Mouse (Mus musculus) hindbrain, embryonic 14.5 days (tissue): ENCODE measurements around the gene Nfib. TPM values are rescaled to one million over a fixed set of nuclear protein-coding genes. Genes with fewer than 3 reads are reported as not detected.
A peak's percentile ranks its signal among the peaks of the same experiment; 100 is the strongest.

Experiments
- ATAC-seq: fragments of 200-750 bp; cut with Nextera tagmentation; 2 replicates; pipeline ENCODE4 v1.8.0; 2017; ENCODE audit warnings: moderate number of reproducible peaks, mild to moderate bottlenecking, moderate TSS enrichment, moderate library complexity; ENCODE audit not compliant: low FRiP score
- DNase-seq: peaks from one replicate; pipeline ENCODE4 v3.0.0-alpha.2; 2015; ENCODE audit warnings: low spot score
- H3K27ac ChIP-seq: fragments of 300-500 bp; sonication (generic); 2 replicates; pipeline ENCODE4 v1.5.1; 2014; ENCODE audit warnings: mild to moderate bottlenecking, moderate library complexity
- H3K27me3 ChIP-seq: fragments of 300-500 bp; sonication (generic); 2 replicates; pipeline ENCODE4 v1.6.1; 2014; ENCODE audit warnings: mild to moderate bottlenecking, low read length, mixed read lengths; ENCODE audit not compliant: control insufficient read depth, insufficient read depth
- H3K36me3 ChIP-seq: fragments of 300-500 bp; sonication (generic); replicated peaks from 2 replicates; pipeline ENCODE4 v1.6.1; 2014; ENCODE audit not compliant: control insufficient read depth, insufficient read depth
- H3K4me1 ChIP-seq: fragments of 300-500 bp; sonication (generic); replicated peaks from 2 replicates; pipeline ENCODE4 v1.6.1; 2014; ENCODE audit warnings: antibody characterized with exemption, low read length, mixed read lengths; ENCODE audit not compliant: control insufficient read depth, insufficient read depth
- H3K4me2 ChIP-seq: fragments of 300-500 bp; sonication (generic); replicated peaks from 2 replicates; pipeline ENCODE4 v1.6.1; 2014; ENCODE audit warnings: mild to moderate bottlenecking, moderate library complexity
- H3K4me3 ChIP-seq: fragments of 300-500 bp; sonication (generic); replicated peaks from 2 replicates; pipeline ENCODE4 v1.5.1; 2014; ENCODE audit warnings: mild to moderate bottlenecking, low read length
- H3K9ac ChIP-seq: fragments of 300-500 bp; sonication (generic); 2 replicates; pipeline ENCODE4 v1.6.1; 2014
- H3K9me3 ChIP-seq: fragments of 300-500 bp; sonication (generic); 2 replicates; pipeline ENCODE4 v1.6.1; 2016; ENCODE audit warnings: low read length; ENCODE audit not compliant: control insufficient read depth
- WGBS: fragments of 180-500 bp; shearing (Covaris S2); extraction: QIAGEN DNeasy Blood & Tissue Kit; methylation state at CpG from one replicate; pipeline ENCODE4 v1.1.7; 2014; 5-methylcytosine and 5-hydroxymethylcytosine counted together
- polyA plus RNA-seq: library from polyadenylated mRNA; unstranded; fragments of >200 nt; fragmentation: Nextera tagmentation; extraction: Ambion mirVana; gene quantifications from 2 replicates; pipeline ENCODE4 v1.2.1, GENCODE M21; 2014

Nfib gene
- polyA plus RNA-seq, 1 experiment from 2014 or later: 90.8 TPM

DNA sequence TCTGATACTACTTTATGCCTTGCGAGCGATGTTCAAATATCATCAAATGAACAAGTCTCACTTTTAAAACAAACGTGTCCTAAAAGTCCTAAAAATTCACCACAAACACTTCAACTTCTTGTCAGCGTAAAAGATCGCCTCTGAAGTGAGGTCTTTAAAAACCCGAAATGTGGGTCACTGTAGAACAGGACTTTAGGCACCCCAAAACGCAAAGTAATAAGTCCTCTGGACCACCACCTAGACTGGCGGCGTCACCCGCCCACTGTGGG lies 201.6 kb downstream of the Nfib start:
- 3% methylated on average over 10 of the region's 10 CpGs for WGBS
- Histone ChIP-seq H3K27me3 (0 out of 2 replicates have a peak, but pooled peaks cover 11% of the 10 kb centered on the region), H3K36me3 (no peaks in the 10 kb centered on the region), H3K4me2 (peak overlapping the region; percentile 82), H3K4me1 (no peaks in the 10 kb centered on the region), H3K9me3 (no peaks in the 10 kb centered on the region), H3K9ac (peak overlapping the region; percentile 97), H3K4me3 (peak overlapping the region; percentile 71), H3K27ac (peak overlapping the region; percentile 96)
- no peak for ATAC-seq
- DNase-seq: peak; percentile 34

DNA sequence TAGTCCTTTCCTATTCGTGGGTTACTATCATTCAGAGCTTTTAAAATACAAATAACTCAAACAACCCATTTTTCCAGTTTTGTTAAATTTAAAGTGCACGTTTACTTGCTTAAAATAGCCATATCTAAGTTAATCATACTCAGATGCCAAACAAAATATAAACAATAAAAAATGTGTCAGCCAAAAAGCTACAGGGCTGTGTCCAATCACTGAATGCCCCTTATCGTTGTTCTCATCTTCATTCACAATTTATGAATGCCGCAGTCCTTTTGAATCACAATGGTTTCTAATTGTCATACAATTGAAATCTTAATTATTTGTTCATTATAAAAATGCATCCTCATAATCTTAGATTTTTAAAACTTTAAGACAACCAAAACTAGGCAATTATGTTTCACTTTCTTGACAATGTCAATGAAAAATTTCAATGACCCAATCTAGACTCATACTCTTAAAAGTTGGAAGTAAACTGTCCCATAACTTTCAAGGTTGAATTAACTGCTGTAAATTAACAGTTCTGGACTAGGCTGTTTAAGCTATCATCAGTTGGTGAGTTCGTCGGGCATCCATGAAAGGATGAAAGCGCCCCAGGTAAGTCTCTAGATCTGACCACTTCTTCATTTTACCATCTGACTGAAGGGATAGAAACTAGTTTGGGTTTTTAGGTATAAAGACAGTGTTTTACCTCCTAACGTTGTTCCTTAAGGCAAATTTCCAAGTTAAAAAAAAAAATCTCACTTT lies 202.1 kb downstream of the Nfib start:
- ATAC-seq (no peak), DNase-seq (peak; percentile 33)
- no peaks in the 10 kb centered on the region for H3K4me1 ChIP-seq
- H3K9ac ChIP-seq: peak overlapping the region; percentile 97
- 0 out of 2 replicates have a peak, but pooled peaks cover 11% of the 10 kb centered on the region for H3K27me3 ChIP-seq
- peaks cover 1% of the 10 kb centered on the region; the same call in 1 of the 2 replicates for H3K36me3 ChIP-seq
- H3K9me3 ChIP-seq: no peaks in the 10 kb centered on the region
- peak overlapping the region; percentile 82 for H3K4me2 ChIP-seq
- peak overlapping the region; percentile 96 for H3K27ac ChIP-seq
- 20% methylated on average over 8 of the region's 8 CpGs for WGBS
- peak overlapping the region; percentile 71 for H3K4me3 ChIP-seq

DNA sequence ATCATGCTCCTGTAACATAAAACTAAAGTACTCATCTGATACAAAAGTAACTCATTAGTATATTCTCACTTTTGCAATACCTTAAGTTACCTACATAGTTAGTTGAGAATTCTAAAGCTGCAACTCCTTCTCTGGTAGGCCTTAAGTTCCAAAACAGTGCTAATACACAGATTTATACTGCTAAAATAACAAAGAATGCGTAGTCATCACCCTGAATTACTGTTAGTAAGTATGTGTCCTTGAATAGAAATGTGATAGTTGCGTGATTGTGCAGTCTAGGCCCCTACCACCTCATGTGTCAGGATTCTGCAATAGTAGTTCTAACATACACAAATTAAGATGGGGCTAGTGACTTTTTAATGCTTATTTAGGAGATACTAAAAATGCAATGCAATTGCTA lies 202.9 kb downstream of the Nfib start:
- peak overlapping the region; percentile 97 for H3K9ac ChIP-seq
- H3K27ac ChIP-seq: peak overlapping the region; percentile 96
- DNase-seq: no peak

DNA sequence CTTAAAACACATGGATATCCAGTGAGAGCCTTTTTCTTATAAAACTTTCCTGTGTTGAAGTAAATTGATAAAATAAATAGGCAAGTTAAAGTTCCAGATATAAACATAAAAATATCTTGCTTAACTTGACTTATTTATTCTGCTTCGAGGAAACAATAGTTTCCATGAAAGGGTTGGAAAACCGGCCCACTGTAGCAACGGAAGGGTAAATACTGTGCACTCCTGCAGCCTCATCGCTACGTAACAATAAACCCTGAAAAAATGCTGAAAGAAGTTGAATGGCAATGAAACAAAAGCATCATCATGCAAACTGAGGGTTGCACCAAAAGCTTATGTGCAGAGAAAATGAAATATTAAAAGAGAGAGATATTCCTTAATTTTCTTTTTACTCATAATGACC lies 203.5 kb downstream of the Nfib start:
- ATAC-seq (no peak), DNase-seq (no peak)
- Histone ChIP-seq H3K4me2 (peak overlapping the region; percentile 82), H3K9ac (peak overlapping the region; percentile 97), H3K27me3 (0 out of 2 replicates have a peak, but pooled peaks cover 11% of the 10 kb centered on the region), H3K36me3 (peaks cover 10% of the 10 kb centered on the region; the same call in 1 of the 2 replicates), H3K4me3 (peak overlapping the region; percentile 71), H3K27ac (peak overlapping the region; percentile 53; the same call in 1 of the 2 replicates), H3K4me1 (no peaks in the 10 kb centered on the region), H3K9me3 (no peaks in the 10 kb centered on the region)
- 32% methylated on average over 5 of the region's 5 CpGs for WGBS

More for the DNA sequence above, 202.9 kb downstream of the Nfib start:
- Histone ChIP-seq H3K9me3 (no peaks in the 10 kb centered on the region), H3K36me3 (peaks cover 9% of the 10 kb centered on the region; the same call in 1 of the 2 replicates), H3K4me3 (peak overlapping the region; percentile 71), H3K4me1 (no peaks in the 10 kb centered on the region), H3K4me2 (peak overlapping the region; percentile 82), H3K27me3 (0 out of 2 replicates have a peak, but pooled peaks cover 11% of the 10 kb centered on the region)
- whole genome bisulfite sequencing: 55% methylated on average over 2 of the region's 2 CpGs
- no peak for ATAC-seq

DNA sequence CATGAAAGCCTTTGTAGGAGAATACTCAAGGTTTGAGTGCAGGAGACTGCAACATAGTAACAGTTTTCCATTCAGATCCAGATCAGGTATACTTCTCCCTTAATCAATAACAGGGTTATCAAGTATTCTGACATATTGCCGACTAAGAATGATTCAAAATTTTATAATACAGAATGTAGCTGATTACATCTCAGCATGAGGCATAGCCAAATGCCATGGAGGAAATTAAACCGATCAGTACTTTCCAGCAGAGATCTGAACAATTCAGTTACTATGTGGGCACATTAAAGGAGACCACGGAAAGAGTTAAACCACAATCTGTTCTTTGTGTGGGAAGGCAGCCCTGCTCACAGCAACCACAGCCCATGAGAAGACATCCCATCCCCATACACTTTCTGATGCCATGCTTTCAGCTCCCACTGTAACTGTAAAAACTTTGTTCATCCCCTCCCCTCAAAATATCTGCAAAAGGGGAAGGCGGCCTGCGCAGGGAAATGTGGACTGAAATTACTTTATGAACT lies 204.9 kb downstream of the Nfib start:
- Histone ChIP-seq H3K27me3 (0 out of 2 replicates have a peak, but pooled peaks cover 11% of the 10 kb centered on the region), H3K4me1 (no peaks in the 10 kb centered on the region), H3K27ac (peak overlapping the region; percentile 74), H3K9ac (peak overlapping the region; percentile 97), H3K4me3 (peak overlapping the region; percentile 71), H3K36me3 (peaks cover 13% of the 10 kb centered on the region; the same call in 1 of the 2 replicates), H3K4me2 (peak overlapping the region; percentile 82), H3K9me3 (no peaks in the 10 kb centered on the region)
- 51% methylated on average over 5 of the region's 5 CpGs for WGBS
- DNase-seq: no peak
- ATAC-seq: no peak

DNA sequence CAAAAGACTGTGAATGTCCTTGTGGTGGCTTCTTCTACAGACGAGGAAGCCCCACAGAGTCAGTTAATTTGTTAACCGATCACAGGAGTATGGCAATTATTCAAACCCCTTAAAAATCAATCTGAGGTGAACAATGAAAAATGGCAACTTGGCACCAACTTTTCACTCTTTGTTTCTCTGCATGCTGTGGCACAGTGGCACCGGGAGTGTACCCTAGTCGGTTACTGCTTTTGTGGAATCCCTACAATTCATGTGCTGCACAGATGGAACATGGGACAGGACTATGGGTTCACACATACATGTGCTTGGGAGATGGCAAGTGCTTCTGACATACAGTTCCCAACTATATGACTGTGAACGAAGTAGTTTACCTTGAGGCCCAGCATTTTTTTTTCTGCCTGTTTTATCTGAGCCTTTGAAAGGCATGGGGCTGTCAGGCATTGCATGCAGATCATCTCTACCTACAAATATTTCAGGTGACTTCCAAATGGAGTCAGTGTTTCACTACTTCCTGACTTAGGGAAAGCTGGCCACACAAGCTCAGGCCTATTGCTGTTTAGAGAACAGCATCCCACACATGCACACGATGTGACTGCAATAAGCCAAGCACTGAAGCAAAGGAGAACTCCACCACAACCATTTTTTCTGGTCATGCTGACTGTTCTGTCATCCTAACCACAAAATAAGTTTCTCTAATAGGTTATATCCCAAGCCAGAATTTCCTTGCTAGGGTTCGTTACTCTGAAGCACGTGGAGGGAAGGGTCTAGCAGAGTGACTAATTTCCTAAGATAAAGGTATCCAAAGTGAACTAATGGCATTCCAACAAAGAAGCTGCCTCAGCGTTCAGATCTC lies 205.6 kb downstream of the Nfib start:
- 0 out of 2 replicates have a peak, but pooled peaks cover 11% of the 10 kb centered on the region for H3K27me3 ChIP-seq
- H3K9me3 ChIP-seq: no peaks in the 10 kb centered on the region
- peak overlapping the region; percentile 82 for H3K4me2 ChIP-seq
- WGBS: 42% methylated on average over 9 of the region's 9 CpGs
- H3K9ac ChIP-seq: peak overlapping the region; percentile 97
- peak overlapping the region; percentile 74 for H3K27ac ChIP-seq
- peak overlapping the region; percentile 71 for H3K4me3 ChIP-seq
- no peak for ATAC-seq
- no peak for DNase-seq
- H3K36me3 ChIP-seq: peaks cover 13% of the 10 kb centered on the region; the same call in 1 of the 2 replicates
- no peaks in the 10 kb centered on the region for H3K4me1 ChIP-seq

DNA sequence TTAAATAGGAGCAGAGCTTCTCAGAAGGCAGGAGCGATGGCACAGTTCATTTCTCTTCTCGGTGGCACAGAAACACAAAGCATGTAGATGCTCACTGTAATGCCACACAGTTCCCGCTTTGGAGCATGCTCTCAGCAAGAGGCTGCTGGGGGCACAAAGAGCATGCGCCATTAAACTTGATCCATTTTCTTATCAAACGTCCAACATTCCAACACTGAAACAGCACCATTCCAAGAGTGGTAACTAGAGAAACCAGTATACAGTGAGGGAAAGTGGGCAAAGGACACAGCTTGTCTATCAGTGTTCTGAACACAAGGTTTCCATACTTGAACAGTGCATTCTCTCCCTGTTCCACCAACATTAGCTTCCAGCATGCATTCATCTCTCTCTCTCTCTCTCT lies 206.3 kb downstream of the Nfib start:
- no peak for DNase-seq
- ATAC-seq: peak; percentile 25; the same call in 1 of the 2 replicates
- Histone ChIP-seq H3K27ac (peak overlapping the region; percentile 74), H3K27me3 (0 out of 2 replicates have a peak, but pooled peaks cover 11% of the 10 kb centered on the region), H3K9ac (peak overlapping the region; percentile 97), H3K4me1 (0 out of 2 replicates have a peak, but pooled peaks cover under 1% of the 10 kb centered on the region), H3K9me3 (no peaks in the 10 kb centered on the region), H3K4me2 (peak overlapping the region; percentile 82), H3K36me3 (peaks cover 13% of the 10 kb centered on the region; the same call in 1 of the 2 replicates), H3K4me3 (peak overlapping the region; percentile 71)
- WGBS: 44% methylated on average over 5 of the region's 5 CpGs

DNA sequence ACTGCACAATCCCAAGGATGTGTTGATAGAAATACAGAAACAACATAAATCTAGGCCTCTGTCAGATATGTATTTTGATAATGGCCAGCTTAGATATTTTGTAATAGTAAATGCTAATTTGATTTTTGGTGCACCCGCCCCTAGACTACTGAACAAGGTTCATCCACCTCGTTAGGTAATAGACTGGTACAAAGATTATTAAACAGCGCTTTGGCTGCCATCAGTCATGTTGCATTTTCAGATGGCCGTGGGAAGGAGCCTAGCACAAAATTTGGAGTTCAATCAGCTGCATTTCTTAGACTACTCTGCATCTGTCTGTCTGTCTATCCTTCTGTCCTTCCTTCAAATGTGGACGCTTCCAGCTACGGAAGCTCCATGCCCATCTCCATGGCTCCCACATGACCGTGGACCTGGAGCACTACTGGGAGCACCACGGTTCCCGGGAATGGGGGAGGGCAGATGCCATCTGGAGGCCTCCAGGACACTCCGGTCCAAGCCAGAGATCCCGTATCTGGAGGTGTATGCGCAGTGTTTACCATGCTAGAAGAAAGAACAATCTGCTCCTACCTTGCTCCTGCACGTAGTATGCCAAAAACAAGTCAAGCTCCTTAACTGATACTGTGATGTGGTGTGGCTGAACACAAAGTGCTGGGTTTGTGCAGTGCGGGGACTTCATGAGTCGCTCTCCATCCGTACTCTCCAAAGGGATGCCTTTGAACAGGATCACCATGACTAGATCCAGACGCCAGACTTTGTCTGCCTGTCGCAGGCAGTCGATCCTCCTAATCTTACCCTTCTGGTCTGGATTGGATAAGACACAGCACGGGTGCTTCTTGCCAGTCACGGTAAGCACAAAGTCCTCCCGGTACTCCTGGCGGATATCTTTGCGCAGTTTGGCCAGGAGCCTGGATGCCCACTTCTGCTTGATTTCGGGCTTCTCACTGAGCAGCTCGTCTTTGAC lies 207.6 kb downstream of the Nfib start:
- peak overlapping the region; percentile 86 for H3K27ac ChIP-seq
- H3K9ac ChIP-seq: peak overlapping the region; percentile 97
- ATAC-seq (peak; percentile 10; the same call in 1 of the 2 replicates), DNase-seq (no peak)
- no peaks in the 10 kb centered on the region for H3K9me3 ChIP-seq
- peak overlapping the region; percentile 71 for H3K4me3 ChIP-seq
- peaks cover 13% of the 10 kb centered on the region; the same call in 1 of the 2 replicates for H3K36me3 ChIP-seq
- 0 out of 2 replicates have a peak, but pooled peaks cover 5% of the 10 kb centered on the region for H3K27me3 ChIP-seq
- 72% methylated on average over 26 of the region's 26 CpGs for WGBS
- peak overlapping the region; percentile 82 for H3K4me2 ChIP-seq
- peaks cover 6% of the 10 kb centered on the region; the same call in 1 of the 2 replicates for H3K4me1 ChIP-seq
